Mouse (Mus musculus): ENCODE data around the gene Por.

The Por gene

GRCm38 (mm10) chr5:135702682-135703192 lies 32.9 kb downstream of the Por start:
- DNase-seq (ENCODE audit: low spot score), result no peak

- no peak for DNase-seq (ENCODE audit: low spot score)
Observed at GRCm38 (mm10) chr5:135703431-135703830, 33.6 kb downstream of the Por start.

GRCm38 (mm10) chr5:135705383-135705782 lies 35.5 kb downstream of the Por start:
- DNase-seq (ENCODE audit: low spot score), result no peak

- no peak for DNase-seq (ENCODE audit: low spot score)
Observed at GRCm38 (mm10) chr5:135707039-135707438, 37.2 kb downstream of the Por start.

GRCm38 (mm10) chr5:135707855-135708254 lies 38.0 kb downstream of the Por start:
- no peak for DNase-seq (ENCODE audit: low spot score)

GRCm38 (mm10) chr5:135709716-135710115 lies 39.9 kb downstream of the Por start:
- no peak for DNase-seq (ENCODE audit: low spot score)

GRCm38 (mm10) chr5:135710599-135711214 lies 40.9 kb downstream of the Por start:
- no peak for DNase-seq (ENCODE audit: low spot score)

- DNase-seq (ENCODE audit: low spot score), result no peak
Observed at GRCm38 (mm10) chr5:135711582-135712355, 41.9 kb downstream of the Por start.

- DNase-seq (ENCODE audit: low spot score), result no peak
Observed at GRCm38 (mm10) chr5:135712803-135713202, 43.0 kb downstream of the Por start.

- DNase-seq (ENCODE audit: low spot score), result no peak
Observed at GRCm38 (mm10) chr5:135713441-135714218, 43.8 kb downstream of the Por start.

- DNase-seq (ENCODE audit: low spot score), result no peak
Observed at GRCm38 (mm10) chr5:135715624-135716023, 45.8 kb downstream of the Por start.

- DNase-seq (ENCODE audit: low spot score), result no peak
Observed at GRCm38 (mm10) chr5:135719586-135720120, 49.8 kb downstream of the Por start.

GRCm38 (mm10) chr5:135720121-135720520 lies 50.3 kb downstream of the Por start:
- no peak for DNase-seq (ENCODE audit: low spot score)

GRCm38 (mm10) chr5:135721076-135721475 lies 51.2 kb downstream of the Por start:
- DNase-seq (ENCODE audit: low spot score), result no peak

- no peak for DNase-seq (ENCODE audit: low spot score)
Observed at GRCm38 (mm10) chr5:135722121-135722520, 52.3 kb downstream of the Por start.

GRCm38 (mm10) chr5:135723165-135723751 lies 53.4 kb downstream of the Por start:
- DNase-seq (ENCODE audit: low spot score), result no peak

GRCm38 (mm10) chr5:135724536-135725322 lies 54.9 kb downstream of the Por start:
- DNase-seq (ENCODE audit: low spot score), result no peak

- DNase-seq (ENCODE audit: low spot score), result no peak
Observed at GRCm38 (mm10) chr5:135725391-135725841, 55.6 kb downstream of the Por start.

GRCm38 (mm10) chr5:135725991-135726390 lies 56.2 kb downstream of the Por start:
- no peak for DNase-seq (ENCODE audit: low spot score)

GRCm38 (mm10) chr5:135726641-135727346 lies 57.0 kb downstream of the Por start:
- no peak for DNase-seq (ENCODE audit: low spot score)
